Mouse (Mus musculus): Measurements from ENCODE around the gene Olfr164.

Gene Olfr164

DNA sequence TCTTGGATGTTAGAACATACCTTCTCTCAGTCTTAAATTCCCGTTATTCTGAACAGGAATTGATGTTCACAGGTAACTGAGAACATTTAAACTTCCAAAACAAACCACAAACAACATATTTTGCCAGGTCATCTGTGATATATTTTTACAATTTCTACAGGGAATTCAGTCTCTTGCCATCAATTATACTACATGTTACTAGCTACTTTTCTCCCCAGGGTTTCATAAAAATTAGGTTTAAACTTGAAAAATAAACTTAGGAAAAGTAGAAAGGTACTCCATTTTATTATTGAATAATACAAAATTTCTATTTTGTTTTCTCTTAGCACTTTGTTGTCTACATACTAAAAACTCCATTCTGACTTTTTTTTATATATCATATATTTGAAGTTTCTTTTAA is at the start of gene Olfr164:
Gene Olfr164, minus strand, starts transcription at position 101 of the 400 bp plus-strand sequence.
- no peak for DNase-seq (ENCODE audit: low read depth, low spot score)

DNA sequence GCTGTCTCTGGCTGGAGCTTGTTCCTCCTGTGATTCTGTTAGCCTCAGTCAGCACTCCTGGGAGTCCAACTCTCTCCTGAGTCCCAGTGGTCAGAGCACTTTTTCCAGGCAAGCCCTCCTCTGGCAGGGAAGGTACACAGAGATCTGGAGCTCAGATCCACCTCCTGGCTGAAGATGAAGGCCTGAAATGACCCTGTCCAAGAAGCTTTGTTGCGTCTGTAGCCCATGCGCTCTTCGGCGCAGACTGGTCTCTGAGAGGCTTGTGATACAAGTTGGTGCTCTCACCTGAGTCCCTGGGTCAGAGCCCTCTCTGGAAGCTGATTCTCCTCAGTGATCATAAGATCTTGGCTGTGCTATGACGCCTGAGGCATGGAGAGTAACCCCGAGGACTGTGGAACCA is 35.2 kb upstream of the Olfr164 start:
- DNase-seq (ENCODE audit: low read depth, low spot score): no peak

DNA sequence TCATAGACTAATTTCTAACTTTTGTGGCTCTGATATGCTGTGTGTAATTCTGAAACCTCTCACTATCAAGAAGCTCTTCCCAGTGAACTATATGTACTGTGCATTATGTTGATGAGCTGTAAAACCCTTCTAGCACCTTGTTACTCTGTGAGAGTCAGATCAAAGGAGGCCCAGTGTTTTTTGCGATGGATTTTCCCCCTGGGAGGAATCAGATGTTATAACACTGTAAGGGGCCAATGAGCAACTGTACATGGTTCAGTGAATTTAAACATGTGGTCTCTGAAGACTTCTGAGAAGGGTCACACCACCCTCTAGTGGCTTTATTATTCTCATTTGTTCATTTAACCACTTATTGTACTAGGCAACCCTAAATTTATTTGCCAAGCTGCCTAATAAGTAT is 50.6 kb downstream of the Olfr164 start:
- no peak for DNase-seq (ENCODE audit: low read depth, low spot score)

DNA sequence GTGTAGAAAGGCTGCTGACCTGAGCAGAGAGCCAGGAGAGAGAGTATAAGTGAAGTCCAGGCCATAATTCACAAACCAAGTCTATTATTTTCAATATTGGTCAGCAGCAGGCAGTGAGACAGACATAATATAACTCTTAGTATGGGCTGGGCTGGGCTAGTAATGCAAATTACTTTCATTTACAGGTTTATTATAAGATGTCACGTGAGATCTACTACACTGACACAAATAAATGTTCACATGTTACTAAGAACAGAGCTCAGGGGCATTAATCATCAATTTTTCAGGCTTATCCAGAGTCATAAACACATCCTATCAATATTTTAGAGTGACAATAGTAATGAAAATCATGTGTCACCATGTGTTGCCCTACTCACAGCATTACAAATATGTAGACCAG is 53.1 kb downstream of the Olfr164 start:
- DNase-seq (ENCODE audit: low read depth, low spot score): no peak

DNA sequence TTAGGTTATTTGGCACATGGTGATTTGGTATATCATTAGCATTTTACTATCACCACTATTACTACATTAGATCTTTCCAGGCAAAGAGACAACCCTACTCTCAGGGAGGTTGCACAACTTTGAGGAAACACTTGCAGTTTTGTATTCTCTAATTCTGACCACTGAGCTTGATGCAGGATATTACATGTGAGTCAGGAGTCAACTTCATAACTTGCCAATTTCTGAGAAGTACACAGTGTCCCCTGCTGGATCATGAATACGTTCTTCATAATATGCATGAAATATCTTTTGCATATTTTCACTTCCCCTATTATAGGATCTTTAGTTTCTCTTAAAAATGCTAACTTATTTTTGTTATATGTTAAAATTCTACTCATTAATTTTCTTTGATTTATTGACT is 68.0 kb downstream of the Olfr164 start:
- DNase-seq (ENCODE audit: low read depth, low spot score): no peak

DNA sequence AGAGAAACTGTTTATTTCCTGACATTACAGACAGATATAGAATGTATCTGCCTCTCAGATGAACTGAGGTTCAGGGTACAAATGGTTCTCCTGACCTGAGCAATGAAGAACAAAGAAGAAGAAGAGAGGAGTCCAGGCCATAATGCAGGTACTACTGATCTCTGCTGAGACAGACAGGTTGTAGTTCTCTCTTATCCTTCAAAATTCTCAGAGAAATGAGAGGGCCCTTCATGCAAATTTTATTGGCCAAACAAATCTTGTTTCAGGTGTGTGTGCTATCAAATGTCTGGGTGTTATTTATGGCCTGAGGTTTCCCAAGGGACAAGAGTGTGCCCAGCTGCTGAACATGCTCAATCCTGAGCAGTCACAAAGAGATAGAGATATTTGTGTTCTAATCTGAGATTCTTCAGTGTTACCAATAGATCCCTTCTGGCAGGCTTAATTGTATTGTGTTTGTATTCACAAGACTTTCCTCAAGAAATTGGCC is 72.3 kb downstream of the Olfr164 start:
- DNase-seq (ENCODE audit: low read depth, low spot score): no peak

DNA sequence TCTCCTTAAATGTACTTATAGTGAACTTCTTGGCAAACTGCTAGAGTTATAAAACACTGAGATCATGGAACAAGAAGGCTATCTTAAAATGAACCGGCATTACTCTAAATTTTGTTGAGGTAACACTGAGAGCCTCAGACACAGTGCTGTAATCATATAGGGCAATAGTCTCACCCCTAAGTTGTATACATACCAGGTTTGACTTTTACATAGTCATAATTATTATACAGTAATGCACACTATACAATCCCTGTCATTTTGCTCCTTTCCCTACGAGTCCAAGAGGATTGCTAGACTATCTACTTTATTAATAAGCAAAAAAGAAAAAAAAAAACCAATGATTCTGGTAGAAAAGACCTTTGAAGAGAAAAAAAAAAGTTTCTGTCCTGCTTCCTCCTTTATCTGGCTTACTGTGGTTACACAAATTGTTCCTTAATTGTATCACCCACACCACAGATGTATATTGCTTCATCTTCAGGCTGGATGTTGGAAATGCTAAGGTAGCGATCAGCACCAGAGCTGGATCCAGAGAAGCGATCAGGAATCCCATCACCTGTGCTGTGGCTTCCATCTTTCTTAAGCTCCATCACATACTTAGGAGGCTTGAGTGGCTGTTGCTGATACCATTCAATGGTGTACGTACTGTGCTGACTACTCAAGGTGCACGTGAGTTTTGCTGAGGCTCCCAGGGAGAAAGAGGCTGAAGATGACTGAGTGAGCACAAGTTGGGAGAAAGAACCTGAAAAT is 72.9 kb downstream of the Olfr164 start:
- DNase-seq (ENCODE audit: low read depth, low spot score): no peak

DNA sequence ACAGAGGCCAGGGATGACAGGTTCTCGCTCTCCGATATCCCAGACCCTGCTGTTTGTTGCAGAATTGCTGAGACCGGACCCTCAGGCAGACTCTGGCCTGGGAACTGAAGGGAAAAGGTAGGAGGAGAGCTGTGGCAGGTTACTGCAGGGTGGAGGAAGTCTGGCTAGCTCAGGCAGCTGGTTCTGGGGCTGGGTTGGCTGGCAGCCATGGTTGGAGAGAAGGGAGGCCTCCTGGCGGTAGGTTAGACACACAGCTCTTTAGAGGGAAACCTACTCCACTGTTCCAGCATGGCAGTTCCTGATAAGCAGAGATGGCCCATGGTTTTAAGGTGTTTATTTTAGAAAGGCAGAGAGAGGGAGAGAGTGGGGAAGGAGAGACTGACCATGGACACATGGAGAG is 77.1 kb downstream of the Olfr164 start:
- no peak for DNase-seq (ENCODE audit: low read depth, low spot score)
